Mouse (Mus musculus): Measurements from ENCODE around the gene Ikzf1.

Gene Ikzf1

DNA sequence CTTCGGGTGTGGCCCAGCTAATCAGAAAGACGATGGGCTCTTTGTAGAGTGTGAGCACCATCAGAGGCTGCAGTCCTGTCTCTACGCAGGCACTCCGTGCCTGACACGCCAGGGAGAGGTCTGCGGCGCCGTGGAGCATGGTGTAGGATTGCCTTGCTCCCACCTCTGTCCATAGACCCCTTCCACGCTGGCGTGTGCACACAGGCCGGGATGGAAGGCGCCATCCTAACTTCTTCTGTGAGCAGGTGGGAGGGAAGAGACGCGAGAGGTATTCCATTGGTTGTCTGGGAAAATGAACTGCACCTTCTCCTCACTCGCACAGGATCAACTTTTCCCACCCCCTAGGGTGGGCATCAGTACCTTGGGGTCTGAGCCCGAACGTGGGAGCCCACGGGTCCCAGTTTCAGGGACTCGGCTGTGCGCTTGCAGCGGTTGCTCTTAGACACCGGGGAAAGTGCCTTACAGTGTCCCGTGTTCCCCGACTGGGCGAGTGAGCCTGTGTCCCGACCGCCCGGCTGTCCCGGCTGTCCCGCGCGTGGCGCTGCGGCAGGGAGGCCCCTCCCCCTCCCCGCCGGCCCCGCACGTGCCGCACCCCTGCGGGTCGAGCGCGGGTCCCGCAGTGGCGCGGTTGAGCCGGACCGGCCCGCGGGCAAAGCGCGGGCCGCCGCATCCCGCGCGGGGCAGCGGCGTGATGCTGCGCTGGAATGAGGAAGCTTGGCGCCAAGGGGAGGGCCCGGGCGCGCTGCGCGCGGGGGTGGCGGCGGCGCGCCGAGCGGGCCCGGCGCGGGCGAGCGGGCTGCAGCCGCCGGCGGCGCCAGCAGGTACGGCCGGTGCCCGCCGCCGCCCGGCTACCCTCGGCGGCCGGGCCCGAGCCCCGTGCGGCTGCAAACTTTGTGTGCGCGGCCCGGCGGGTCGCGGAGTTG lies at the start of gene Ikzf1:
Ikzf1 (plus strand) TSS at position 74 of the 923 bp plus-strand sequence.
- H3K4me1 ChIP-seq (replicated peaks; ENCODE audit: low read depth, low read length): peaks cover 16% of the 10 kb centered on the region
- no peaks in the 10 kb centered on the region for H3K36me3 ChIP-seq (ENCODE audit: insufficient read depth, low read length)
- H3K27me3 ChIP-seq (ENCODE audit: insufficient read depth, low read length): peaks cover 61% of the 10 kb centered on the region
- peak within 1 kb of the TSS; percentile 85 for H3K4me3 ChIP-seq (replicated peaks; ENCODE audit: low read length)
- no peaks in the 10 kb centered on the region for H3K9me3 ChIP-seq (ENCODE audit: low read length)
- no peak for TF ChIP-seq POU5F1 (IDR thresholded peaks at IDR 0.05; ENCODE audit: borderline replicate concordance, low read length)
- TF ChIP-seq NANOG (IDR thresholded peaks at IDR 0.05; ENCODE audit: borderline replicate concordance, low read length): no peak
- no peak for TF ChIP-seq CTCF (conservative IDR thresholded peaks at IDR 0.05; ENCODE audit: low read length)

DNA sequence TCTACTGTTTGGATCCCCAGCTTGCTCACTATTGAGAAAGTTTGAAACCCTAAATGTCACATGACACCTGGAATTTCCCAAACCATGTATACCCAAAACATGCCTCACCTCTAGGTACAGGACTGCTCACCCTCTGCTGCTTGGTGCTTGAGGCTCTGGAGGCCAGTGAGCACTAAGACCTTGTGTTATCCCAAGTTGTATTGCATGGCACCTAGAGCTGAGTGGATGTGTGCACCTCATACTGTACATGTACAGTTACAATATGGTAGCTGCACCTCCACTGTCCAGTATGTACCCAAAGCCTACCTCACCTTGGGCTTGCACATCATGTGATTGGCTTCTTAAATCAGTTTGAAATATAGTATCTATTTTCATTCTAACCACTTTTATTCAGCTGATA lies 40.5 kb upstream of the Ikzf1 start:
- TF ChIP-seq POU5F1 (IDR thresholded peaks at IDR 0.05; ENCODE audit: borderline replicate concordance, low read length) (no peak), NANOG (IDR thresholded peaks at IDR 0.05; ENCODE audit: borderline replicate concordance, low read length) (no peak), CTCF (conservative IDR thresholded peaks at IDR 0.05; ENCODE audit: low read length) (no peak)
- H3K36me3 ChIP-seq (ENCODE audit: insufficient read depth, low read length): no peaks in the 10 kb centered on the region
- H3K9me3 ChIP-seq (ENCODE audit: low read length): no peaks in the 10 kb centered on the region
- H3K4me3 ChIP-seq (replicated peaks; ENCODE audit: low read length): no peak overlapping the region
- H3K4me1 ChIP-seq (replicated peaks; ENCODE audit: low read depth, low read length): no peaks in the 10 kb centered on the region
- H3K27me3 ChIP-seq (ENCODE audit: insufficient read depth, low read length): no peaks in the 10 kb centered on the region

DNA sequence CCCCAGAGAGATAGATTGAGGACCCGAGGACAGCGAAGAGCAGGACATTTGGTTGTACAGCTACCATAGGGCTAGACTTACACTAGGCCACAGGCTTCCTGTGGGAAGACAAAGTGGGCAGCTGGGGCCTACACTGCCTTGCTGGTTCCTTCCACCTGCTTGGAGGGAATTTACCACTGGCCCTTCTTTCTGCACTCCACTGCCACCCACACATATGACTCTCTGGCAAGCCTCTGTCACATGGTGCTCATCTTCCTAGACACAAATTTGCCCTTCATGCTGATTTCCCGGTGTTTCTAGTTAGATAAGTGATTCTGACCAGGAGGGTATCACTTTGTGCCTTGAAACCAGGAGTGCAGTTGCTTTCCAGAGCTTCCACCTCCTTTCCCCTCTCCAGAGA lies 28.4 kb upstream of the Ikzf1 start:
- Histone ChIP-seq H3K4me3 (replicated peaks; ENCODE audit: low read length) (no peak overlapping the region), H3K4me1 (replicated peaks; ENCODE audit: low read depth, low read length) (peaks cover 5% of the 10 kb centered on the region), H3K36me3 (ENCODE audit: insufficient read depth, low read length) (no peaks in the 10 kb centered on the region), H3K9me3 (ENCODE audit: low read length) (no peaks in the 10 kb centered on the region), H3K27me3 (ENCODE audit: insufficient read depth, low read length) (no peaks in the 10 kb centered on the region)
- TF ChIP-seq CTCF (conservative IDR thresholded peaks at IDR 0.05; ENCODE audit: low read length) (no peak), NANOG (IDR thresholded peaks at IDR 0.05; ENCODE audit: borderline replicate concordance, low read length) (no peak), POU5F1 (IDR thresholded peaks at IDR 0.05; ENCODE audit: borderline replicate concordance, low read length) (no peak)

DNA sequence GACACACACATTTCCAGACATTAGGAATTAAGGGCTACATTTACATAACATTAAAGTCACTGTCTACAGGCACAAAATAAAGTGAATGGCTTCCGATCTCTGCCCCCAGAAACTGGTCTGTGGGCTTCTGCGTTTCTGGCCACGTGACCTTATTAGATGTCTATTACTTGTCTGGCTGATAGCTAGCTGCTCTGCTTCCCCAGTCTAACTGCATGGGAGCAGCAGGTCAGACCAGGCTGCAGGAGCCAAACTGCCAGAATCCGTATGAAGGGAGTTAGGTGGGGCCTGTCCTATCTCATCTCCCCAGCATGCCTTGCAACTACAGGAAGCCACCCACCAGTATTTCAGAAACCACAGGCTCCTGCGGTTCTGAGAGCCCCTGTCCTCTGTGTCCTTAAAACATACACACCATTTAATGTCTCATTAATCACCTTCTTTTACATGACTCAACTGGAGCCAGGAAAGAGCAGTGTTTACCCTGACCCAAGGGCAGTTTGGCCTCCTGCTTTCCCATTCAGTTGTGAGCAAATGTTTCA lies 27.7 kb upstream of the Ikzf1 start:
- no peaks in the 10 kb centered on the region for H3K36me3 ChIP-seq (ENCODE audit: insufficient read depth, low read length)
- TF ChIP-seq POU5F1 (IDR thresholded peaks at IDR 0.05; ENCODE audit: borderline replicate concordance, low read length): no peak
- no peak for TF ChIP-seq CTCF (conservative IDR thresholded peaks at IDR 0.05; ENCODE audit: low read length)
- no peak for TF ChIP-seq NANOG (IDR thresholded peaks at IDR 0.05; ENCODE audit: borderline replicate concordance, low read length)
- H3K4me3 ChIP-seq (replicated peaks; ENCODE audit: low read length): no peak overlapping the region
- H3K9me3 ChIP-seq (ENCODE audit: low read length): no peaks in the 10 kb centered on the region
- H3K4me1 ChIP-seq (replicated peaks; ENCODE audit: low read depth, low read length): peaks cover 5% of the 10 kb centered on the region
- no peaks in the 10 kb centered on the region for H3K27me3 ChIP-seq (ENCODE audit: insufficient read depth, low read length)

- no peaks in the 10 kb centered on the region for H3K36me3 ChIP-seq (ENCODE audit: insufficient read depth, low read length)
- TF ChIP-seq POU5F1 (IDR thresholded peaks at IDR 0.05; ENCODE audit: borderline replicate concordance, low read length) (no peak), CTCF (conservative IDR thresholded peaks at IDR 0.05; ENCODE audit: low read length) (no peak), NANOG (IDR thresholded peaks at IDR 0.05; ENCODE audit: borderline replicate concordance, low read length) (no peak)
- no peaks in the 10 kb centered on the region for H3K27me3 ChIP-seq (ENCODE audit: insufficient read depth, low read length)
- H3K9me3 ChIP-seq (ENCODE audit: low read length): no peaks in the 10 kb centered on the region
- no peak overlapping the region for H3K4me3 ChIP-seq (replicated peaks; ENCODE audit: low read length)
- peaks cover 5% of the 10 kb centered on the region for H3K4me1 ChIP-seq (replicated peaks; ENCODE audit: low read depth, low read length)
Observed at GRCm38 (mm10) chr11:11657634-11658033, 27.2 kb upstream of the Ikzf1 start.

GRCm38 (mm10) chr11:11658834-11659233 lies 26.0 kb upstream of the Ikzf1 start:
- H3K4me3 ChIP-seq (replicated peaks; ENCODE audit: low read length): no peak overlapping the region
- no peaks in the 10 kb centered on the region for H3K9me3 ChIP-seq (ENCODE audit: low read length)
- peaks cover 5% of the 10 kb centered on the region for H3K4me1 ChIP-seq (replicated peaks; ENCODE audit: low read depth, low read length)
- TF ChIP-seq NANOG (IDR thresholded peaks at IDR 0.05; ENCODE audit: borderline replicate concordance, low read length) (no peak), POU5F1 (IDR thresholded peaks at IDR 0.05; ENCODE audit: borderline replicate concordance, low read length) (no peak), CTCF (conservative IDR thresholded peaks at IDR 0.05; ENCODE audit: low read length) (no peak)
- H3K36me3 ChIP-seq (ENCODE audit: insufficient read depth, low read length): no peaks in the 10 kb centered on the region
- H3K27me3 ChIP-seq (ENCODE audit: insufficient read depth, low read length): no peaks in the 10 kb centered on the region

DNA sequence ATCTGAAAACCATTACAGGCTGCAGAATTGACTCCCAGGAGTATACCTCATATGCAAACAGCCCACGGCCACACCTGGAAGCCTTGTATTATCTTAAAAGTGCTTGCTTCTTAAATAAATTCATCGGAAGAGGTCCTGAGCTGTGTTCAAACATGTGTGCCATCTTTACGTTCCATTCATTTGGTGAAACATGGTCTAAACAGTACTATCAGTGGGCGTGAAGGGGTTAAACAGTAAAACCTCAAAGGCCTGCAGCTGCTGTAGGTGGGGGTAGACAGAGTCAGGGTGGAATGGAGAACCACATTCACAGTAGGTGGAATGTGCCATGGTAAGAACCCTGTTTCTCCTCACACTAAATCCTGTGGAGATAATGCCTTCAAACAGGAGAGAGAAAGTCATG lies 24.2 kb upstream of the Ikzf1 start:
- TF ChIP-seq CTCF (conservative IDR thresholded peaks at IDR 0.05; ENCODE audit: low read length) (no peak), NANOG (IDR thresholded peaks at IDR 0.05; ENCODE audit: borderline replicate concordance, low read length) (no peak), POU5F1 (IDR thresholded peaks at IDR 0.05; ENCODE audit: borderline replicate concordance, low read length) (no peak)
- Histone ChIP-seq H3K27me3 (ENCODE audit: insufficient read depth, low read length) (no peaks in the 10 kb centered on the region), H3K36me3 (ENCODE audit: insufficient read depth, low read length) (no peaks in the 10 kb centered on the region), H3K9me3 (ENCODE audit: low read length) (no peaks in the 10 kb centered on the region), H3K4me3 (replicated peaks; ENCODE audit: low read length) (no peak overlapping the region), H3K4me1 (replicated peaks; ENCODE audit: low read depth, low read length) (peaks cover 5% of the 10 kb centered on the region)

DNA sequence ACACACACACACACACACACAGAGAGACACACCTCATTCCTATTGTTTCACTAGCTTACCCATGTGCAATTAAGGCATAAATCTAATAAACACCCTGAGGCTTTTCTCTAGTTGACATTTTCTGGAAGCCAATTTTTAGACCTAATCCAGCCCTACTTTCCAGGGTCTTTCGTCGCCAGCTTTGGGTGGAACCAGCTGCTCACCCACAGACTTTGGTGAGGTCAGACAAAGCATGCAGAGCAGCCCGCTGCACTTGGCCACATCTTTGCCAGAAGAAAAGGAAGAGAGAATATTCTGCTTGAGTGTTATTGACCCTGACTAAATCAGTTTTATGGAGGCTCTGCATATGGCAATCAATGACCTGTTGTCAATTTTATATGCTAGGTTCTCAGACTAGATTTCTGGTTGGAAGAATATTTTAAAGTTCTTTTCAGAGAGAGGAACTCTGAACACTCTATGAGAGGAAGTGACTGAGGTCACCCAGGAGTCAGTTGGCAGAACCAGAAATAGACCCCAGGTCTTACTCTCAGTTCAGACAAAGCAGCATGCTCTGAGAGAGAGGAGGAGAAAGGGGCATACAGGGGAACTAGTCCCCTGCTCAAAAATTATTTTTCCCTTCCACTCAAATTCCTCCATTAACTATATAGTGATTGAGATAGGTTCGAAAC lies 17.4 kb upstream of the Ikzf1 start:
- H3K9me3 ChIP-seq (ENCODE audit: low read length): no peaks in the 10 kb centered on the region
- TF ChIP-seq NANOG (IDR thresholded peaks at IDR 0.05; ENCODE audit: borderline replicate concordance, low read length) (no peak), CTCF (conservative IDR thresholded peaks at IDR 0.05; ENCODE audit: low read length) (no peak), POU5F1 (IDR thresholded peaks at IDR 0.05; ENCODE audit: borderline replicate concordance, low read length) (no peak)
- no peaks in the 10 kb centered on the region for H3K36me3 ChIP-seq (ENCODE audit: insufficient read depth, low read length)
- no peaks in the 10 kb centered on the region for H3K27me3 ChIP-seq (ENCODE audit: insufficient read depth, low read length)
- no peak overlapping the region for H3K4me3 ChIP-seq (replicated peaks; ENCODE audit: low read length)
- H3K4me1 ChIP-seq (replicated peaks; ENCODE audit: low read depth, low read length): no peaks in the 10 kb centered on the region

All from E14TG2a.4 (cell line).